Comparison of ENCODE assay signal across 20 mouse cellular contexts in genomic region chr19:61085217-61085616, GRCm38 (mm10).
"Had no signal": no experiment of that assay in that cellular context is flagged by ENCODE, and none has a peak within 500 bp of the region (broad histone marks: within the 10 kb centered on the region; RNA-seq: fewer than 3 reads in every experiment).

No protein-coding gene starts in this region.

- H3K4me1 ChIP-seq: limb, embryonic 10.5 days; limb, embryonic 12.5 days; limb, embryonic 13.5 days; limb, embryonic 15.5 days; liver, embryonic 15.5 days; lung, embryonic 15.5 days; midbrain, embryonic 10.5 days; midbrain, embryonic 12.5 days; midbrain, embryonic 13.5 days; midbrain, embryonic 15.5 days; neural tube, embryonic 12.5 days; neural tube, embryonic 13.5 days had no signal

- H3K9ac ChIP-seq: limb, embryonic 12.5 days; limb, embryonic 13.5 days; limb, embryonic 15.5 days; liver, embryonic 12.5 days; liver, embryonic 13.5 days; liver, embryonic 14.5 days; liver, embryonic 15.5 days; liver, postnatal 0 days; lung, embryonic 14.5 days; lung, embryonic 15.5 days; midbrain, embryonic 12.5 days; midbrain, embryonic 13.5 days; midbrain, embryonic 15.5 days; neural tube, embryonic 12.5 days; neural tube, embryonic 13.5 days had no signal

- H3K27me3 ChIP-seq: limb, embryonic 12.5 days; limb, embryonic 13.5 days; limb, embryonic 15.5 days; liver, embryonic 12.5 days; liver, embryonic 13.5 days; liver, embryonic 15.5 days; lung, embryonic 15.5 days; megakaryocyte, embryonic 14.5 days; midbrain, embryonic 12.5 days; midbrain, embryonic 13.5 days; midbrain, embryonic 15.5 days; neural tube, embryonic 12.5 days; neural tube, embryonic 13.5 days had no signal

- H3K36me3 ChIP-seq: liver, embryonic 12.5 days; liver, embryonic 13.5 days; liver, embryonic 15.5 days; midbrain, embryonic 10.5 days; neural tube, embryonic 12.5 days had no signal

- H3K4me3 ChIP-seq: limb, embryonic 10.5 days; limb, embryonic 12.5 days; limb, embryonic 13.5 days; limb, embryonic 15.5 days; liver, embryonic 12.5 days; liver, embryonic 13.5 days; liver, embryonic 15.5 days; lung, embryonic 15.5 days; megakaryocyte, embryonic 14.5 days; midbrain, embryonic 10.5 days; midbrain, embryonic 12.5 days; midbrain, embryonic 13.5 days; midbrain, embryonic 15.5 days; myocyte; neural tube, embryonic 12.5 days; neural tube, embryonic 13.5 days had no signal

- H3K9me3 ChIP-seq: limb, embryonic 10.5 days; limb, embryonic 12.5 days; limb, embryonic 13.5 days; limb, embryonic 15.5 days; liver, embryonic 12.5 days; liver, embryonic 13.5 days; liver, embryonic 15.5 days; lung, embryonic 15.5 days; megakaryocyte, embryonic 14.5 days; midbrain, embryonic 10.5 days; midbrain, embryonic 12.5 days; midbrain, embryonic 13.5 days; midbrain, embryonic 15.5 days; neural tube, embryonic 12.5 days; neural tube, embryonic 13.5 days had no signal

- H3K27ac ChIP-seq: limb, embryonic 10.5 days; limb, embryonic 12.5 days; limb, embryonic 13.5 days; limb, embryonic 15.5 days; liver, embryonic 12.5 days; liver, embryonic 13.5 days; liver, embryonic 14.5 days; liver, embryonic 15.5 days; lung, embryonic 15.5 days; macrophage; midbrain, embryonic 10.5 days; midbrain, embryonic 12.5 days; midbrain, embryonic 13.5 days; midbrain, embryonic 15.5 days; neural tube, embryonic 12.5 days; neural tube, embryonic 13.5 days had no signal
